Mouse (Mus musculus): ENCODE results near the gene Tctex1d4. TPM values are rescaled to one million over a fixed set of nuclear protein-coding genes. Genes with fewer than 3 reads are reported as not detected.

The Tctex1d4 gene
- polyA plus RNA-seq, 1 experiment from 2014 or later: 1.1 TPM

DNA sequence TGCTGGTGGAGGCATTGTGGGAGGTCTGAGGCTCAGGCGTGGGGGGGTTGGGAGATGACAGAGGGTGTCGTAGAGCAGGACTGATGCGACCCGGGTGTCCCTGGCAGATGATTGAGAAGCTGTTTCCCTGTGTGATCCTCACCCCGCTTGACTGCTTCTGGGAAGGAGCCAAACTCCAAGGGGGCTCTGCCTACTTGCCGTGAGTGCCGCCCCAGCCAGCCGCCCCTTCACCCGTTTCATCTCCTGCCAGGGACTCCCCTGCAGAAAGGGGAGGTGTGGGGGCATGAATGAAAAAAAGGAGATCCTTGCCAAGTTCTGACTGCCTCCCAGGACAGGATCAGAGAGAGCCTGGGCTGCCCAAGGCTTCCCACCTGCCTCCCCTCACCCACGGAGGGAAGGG lies 21.5 kb upstream of the Tctex1d4 start:
- no peak overlapping the region for H3K4me2 ChIP-seq
- ATAC-seq (ENCODE audit: low FRiP score, low read depth): no peak
- no peak overlapping the region for H3K27ac ChIP-seq (replicated peaks)
- no peak overlapping the region for H3K9ac ChIP-seq
- 0 out of 2 replicates have a peak, but pooled peaks cover 5% of the 10 kb centered on the region for H3K4me1 ChIP-seq (replicated peaks)
- 50% methylated on average over 10 of the region's 10 CpGs for WGBS
- H3K36me3 ChIP-seq: peaks cover 15% of the 10 kb centered on the region; the same call in 1 of the 2 replicates
- no peak overlapping the region for H3K4me3 ChIP-seq
- no peaks in the 10 kb centered on the region for H3K27me3 ChIP-seq
- no peaks in the 10 kb centered on the region for H3K9me3 ChIP-seq

DNA sequence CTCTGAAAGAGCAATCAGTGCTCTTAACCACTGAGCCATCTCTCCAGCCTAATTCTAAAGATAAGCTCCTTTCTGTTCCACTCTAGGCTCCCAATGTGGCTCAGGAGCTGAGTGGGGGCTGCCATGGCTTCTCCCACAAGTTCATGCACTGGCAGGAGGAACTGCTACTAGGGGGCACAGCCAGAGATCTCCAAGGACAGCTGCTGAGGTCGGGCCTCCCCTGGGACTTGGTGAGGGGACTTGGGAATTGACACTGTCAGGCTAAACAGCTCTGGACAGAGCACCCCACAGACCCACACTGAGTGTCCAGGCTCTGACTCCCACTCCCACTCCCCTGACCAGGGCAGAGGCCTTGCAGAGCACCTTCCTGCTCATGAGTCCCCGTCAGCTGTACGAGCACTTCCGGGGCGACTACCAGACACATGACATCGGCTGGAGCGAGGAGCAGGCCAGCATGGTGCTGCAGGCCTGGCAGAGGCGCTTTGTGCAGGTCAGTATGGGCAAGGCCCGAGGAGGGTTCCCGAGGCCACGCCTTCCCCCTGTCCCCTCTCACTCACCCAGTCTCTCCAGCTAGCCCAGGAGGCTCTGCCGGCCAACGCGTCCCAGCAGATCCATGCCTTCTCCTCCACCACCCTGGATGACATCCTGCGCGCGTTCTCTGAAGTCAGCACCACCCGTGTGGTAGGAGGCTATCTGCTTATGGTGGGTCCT lies 18.6 kb upstream of the Tctex1d4 start:
- Histone ChIP-seq H3K9me3 (no peaks in the 10 kb centered on the region), H3K27me3 (no peaks in the 10 kb centered on the region), H3K4me1 (replicated peaks) (0 out of 2 replicates have a peak, but pooled peaks cover 5% of the 10 kb centered on the region), H3K4me2 (no peak overlapping the region), H3K27ac (replicated peaks) (no peak overlapping the region), H3K9ac (no peak overlapping the region), H3K36me3 (peaks cover 35% of the 10 kb centered on the region), H3K4me3 (no peak overlapping the region)
- ATAC-seq (ENCODE audit: low FRiP score, low read depth): no peak
- WGBS: 85% methylated on average over 18 of the region's 18 CpGs

DNA sequence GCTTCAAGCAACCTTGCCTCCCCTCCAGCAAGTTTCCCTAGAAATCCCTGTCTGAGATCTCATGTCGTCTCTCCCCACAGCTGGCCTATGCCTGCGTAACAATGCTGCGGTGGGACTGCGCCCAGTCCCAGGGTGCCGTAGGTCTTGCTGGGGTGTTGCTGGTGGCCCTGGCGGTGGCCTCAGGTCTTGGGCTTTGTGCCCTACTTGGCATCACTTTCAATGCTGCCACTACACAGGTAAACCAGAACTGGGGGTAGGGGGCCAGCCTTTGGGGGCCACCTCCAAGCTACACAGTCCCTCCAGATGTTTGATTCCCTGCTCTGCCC lies 18.1 kb upstream of the Tctex1d4 start:
- no peak overlapping the region for H3K4me3 ChIP-seq
- H3K9me3 ChIP-seq: no peaks in the 10 kb centered on the region
- no peaks in the 10 kb centered on the region for H3K27me3 ChIP-seq
- no peak overlapping the region for H3K9ac ChIP-seq
- H3K4me1 ChIP-seq (replicated peaks): 0 out of 2 replicates have a peak, but pooled peaks cover 5% of the 10 kb centered on the region
- 98% methylated on average over 6 of the region's 6 CpGs for WGBS
- no peak overlapping the region for H3K27ac ChIP-seq (replicated peaks)
- ATAC-seq (ENCODE audit: low FRiP score, low read depth): no peak
- H3K4me2 ChIP-seq: no peak overlapping the region
- peaks cover 40% of the 10 kb centered on the region for H3K36me3 ChIP-seq

DNA sequence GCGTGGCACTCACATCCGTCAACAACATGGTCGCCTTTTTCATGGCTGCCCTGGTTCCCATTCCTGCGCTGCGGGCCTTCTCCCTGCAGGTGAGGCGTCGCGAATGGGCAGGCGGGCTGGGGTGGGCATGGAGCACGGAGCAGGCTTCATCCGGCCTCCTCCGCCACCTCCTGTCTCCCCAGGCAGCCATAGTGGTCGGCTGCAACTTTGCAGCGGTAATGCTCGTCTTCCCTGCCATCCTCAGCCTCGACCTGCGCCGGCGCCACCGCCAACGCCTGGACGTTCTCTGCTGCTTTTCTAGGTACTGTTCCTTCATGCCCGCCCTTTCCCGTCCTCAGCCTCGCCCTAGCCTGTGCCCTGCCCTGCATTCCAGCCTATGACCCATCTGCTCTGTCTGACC lies 17.3 kb upstream of the Tctex1d4 start:
- Histone ChIP-seq H3K4me2 (no peak overlapping the region), H3K27ac (replicated peaks) (no peak overlapping the region), H3K4me3 (no peak overlapping the region), H3K27me3 (no peaks in the 10 kb centered on the region), H3K4me1 (replicated peaks) (0 out of 2 replicates have a peak, but pooled peaks cover 5% of the 10 kb centered on the region), H3K9ac (no peak overlapping the region), H3K36me3 (peaks cover 40% of the 10 kb centered on the region), H3K9me3 (no peaks in the 10 kb centered on the region)
- ATAC-seq (ENCODE audit: low FRiP score, low read depth): no peak
- 91% methylated on average over 25 of the region's 25 CpGs for WGBS

DNA sequence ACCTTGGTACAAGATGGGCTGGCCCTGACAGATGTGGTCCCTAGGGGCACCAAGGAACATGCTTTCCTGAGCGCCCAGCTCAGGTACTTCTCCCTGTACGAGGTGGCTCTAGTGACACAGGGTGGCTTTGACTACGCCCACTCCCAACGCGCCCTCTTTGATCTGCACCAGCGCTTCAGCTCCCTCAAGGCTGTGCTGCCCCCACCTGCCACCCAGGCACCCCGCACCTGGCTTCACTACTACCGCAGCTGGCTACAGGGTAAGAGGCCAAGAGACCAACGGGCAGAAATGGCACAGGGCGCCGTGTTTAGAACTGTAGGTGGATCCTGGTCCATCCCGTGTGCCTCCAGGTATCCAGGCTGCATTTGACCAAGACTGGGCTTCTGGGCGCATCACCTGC lies 16.3 kb upstream of the Tctex1d4 start:
- Histone ChIP-seq H3K9me3 (no peaks in the 10 kb centered on the region), H3K36me3 (peaks cover 46% of the 10 kb centered on the region), H3K4me3 (no peak overlapping the region), H3K9ac (no peak overlapping the region), H3K4me2 (no peak overlapping the region), H3K4me1 (replicated peaks) (no peaks in the 10 kb centered on the region), H3K27me3 (no peaks in the 10 kb centered on the region), H3K27ac (replicated peaks) (no peak overlapping the region)
- no peak for ATAC-seq (ENCODE audit: low FRiP score, low read depth)
- WGBS: 93% methylated on average over 13 of the region's 13 CpGs

DNA sequence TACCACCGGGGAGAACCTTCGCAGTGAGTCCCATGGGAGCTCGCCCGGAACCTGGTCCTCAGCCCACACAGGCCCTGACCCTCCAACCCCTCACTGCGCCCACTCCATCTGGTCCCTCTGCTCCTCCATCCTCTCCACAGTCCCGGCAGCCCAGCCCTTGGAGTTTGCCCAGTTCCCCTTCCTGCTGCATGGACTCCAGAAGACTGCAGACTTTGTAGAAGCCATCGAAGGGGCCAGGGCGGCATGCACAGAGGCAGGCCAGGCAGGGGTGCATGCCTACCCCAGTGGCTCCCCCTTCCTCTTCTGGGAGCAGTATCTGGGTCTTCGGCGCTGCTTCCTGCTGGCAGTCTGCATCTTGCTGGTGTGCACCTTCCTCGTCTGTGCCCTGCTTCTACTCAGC lies 15.6 kb upstream of the Tctex1d4 start:
- WGBS: 90% methylated on average over 11 of the region's 11 CpGs
- H3K4me1 ChIP-seq (replicated peaks): no peaks in the 10 kb centered on the region

DNA sequence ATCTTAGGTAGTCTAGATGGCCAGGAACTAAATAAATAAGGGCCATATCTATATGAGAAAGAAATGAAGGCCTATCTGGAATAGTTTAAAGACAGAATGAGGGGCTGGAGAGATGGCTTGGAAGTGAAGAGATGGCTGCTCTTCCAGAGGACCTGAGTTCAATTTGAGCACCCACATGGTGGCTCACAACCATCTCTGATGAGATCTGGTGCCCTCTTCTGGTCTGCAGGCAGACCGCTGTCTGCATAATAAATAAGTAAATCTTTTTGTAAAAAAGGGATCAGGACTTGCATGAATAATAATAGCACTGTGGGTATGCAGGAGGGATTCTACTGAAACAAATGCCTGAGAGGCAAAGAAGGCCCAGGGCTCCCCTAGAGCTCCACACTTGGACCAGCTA lies 13.4 kb upstream of the Tctex1d4 start:
- Histone ChIP-seq H3K9ac (no peak overlapping the region), H3K27me3 (no peaks in the 10 kb centered on the region), H3K36me3 (peaks cover 45% of the 10 kb centered on the region), H3K4me1 (replicated peaks) (no peaks in the 10 kb centered on the region), H3K27ac (replicated peaks) (no peak overlapping the region), H3K9me3 (no peaks in the 10 kb centered on the region), H3K4me2 (no peak overlapping the region), H3K4me3 (no peak overlapping the region)
- 75% methylated on average over 1 of the region's 1 CpGs for WGBS
- ATAC-seq (ENCODE audit: low FRiP score, low read depth): no peak

More for the DNA sequence above, 15.6 kb upstream of the Tctex1d4 start:
- ATAC-seq (ENCODE audit: low FRiP score, low read depth): no peak
- H3K9me3 ChIP-seq: no peaks in the 10 kb centered on the region
- no peak overlapping the region for H3K9ac ChIP-seq
- no peak overlapping the region for H3K4me2 ChIP-seq
- no peaks in the 10 kb centered on the region for H3K27me3 ChIP-seq
- no peak overlapping the region for H3K27ac ChIP-seq (replicated peaks)
- peaks cover 46% of the 10 kb centered on the region for H3K36me3 ChIP-seq
- H3K4me3 ChIP-seq: no peak overlapping the region

DNA sequence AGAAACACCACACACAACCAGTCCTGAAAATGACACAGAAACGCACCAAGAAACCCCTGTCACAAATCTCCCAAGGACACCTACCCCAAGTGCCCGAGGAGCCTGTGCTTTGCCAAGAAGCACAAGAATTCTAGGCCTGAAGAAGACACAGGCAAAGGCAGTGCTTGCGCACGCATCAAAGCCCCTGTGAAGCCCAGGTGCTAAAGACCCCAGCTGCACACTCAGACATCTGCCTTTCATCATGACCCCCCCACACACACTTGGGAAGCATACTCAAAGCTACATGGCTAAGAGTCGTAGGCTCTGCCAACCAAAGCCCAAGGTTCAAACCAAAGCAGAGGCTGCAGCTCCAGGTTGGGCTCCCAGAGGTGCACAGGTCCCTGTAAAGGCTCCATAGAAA lies 11.0 kb upstream of the Tctex1d4 start:
- WGBS: 87% methylated on average over 5 of the region's 5 CpGs
- H3K4me3 ChIP-seq: no peak overlapping the region
- H3K9ac ChIP-seq: no peak overlapping the region
- no peak overlapping the region for H3K4me2 ChIP-seq
- peaks cover 7% of the 10 kb centered on the region for H3K4me1 ChIP-seq (replicated peaks)
- ATAC-seq (ENCODE audit: low FRiP score, low read depth): no peak
- no peaks in the 10 kb centered on the region for H3K9me3 ChIP-seq
- no peak overlapping the region for H3K27ac ChIP-seq (replicated peaks)
- H3K27me3 ChIP-seq: no peaks in the 10 kb centered on the region
- H3K36me3 ChIP-seq: peaks cover 26% of the 10 kb centered on the region

DNA sequence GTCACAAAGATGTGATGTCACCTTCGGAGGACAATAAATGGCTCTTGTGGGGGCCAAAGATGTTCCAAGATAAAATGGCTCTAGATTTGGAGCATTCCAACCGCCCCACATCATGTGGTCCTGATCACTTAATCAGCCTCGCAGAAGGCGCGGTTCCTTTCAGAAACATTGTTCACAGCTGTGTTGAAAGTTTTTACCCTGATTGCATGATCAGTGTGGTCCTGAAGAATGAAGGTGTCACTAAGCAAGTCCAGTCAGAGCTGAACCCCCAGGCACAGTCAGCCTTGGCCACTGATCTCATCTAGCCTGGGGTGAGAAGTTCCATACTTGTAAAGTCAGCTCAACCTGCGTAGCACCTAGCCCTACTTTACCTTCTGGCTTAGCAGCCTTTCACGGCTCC lies 8.7 kb upstream of the Tctex1d4 start:
- no peak for ATAC-seq (ENCODE audit: low FRiP score, low read depth)
- WGBS: 96% methylated on average over 7 of the region's 7 CpGs
- H3K4me1 ChIP-seq (replicated peaks): peaks cover 14% of the 10 kb centered on the region

DNA sequence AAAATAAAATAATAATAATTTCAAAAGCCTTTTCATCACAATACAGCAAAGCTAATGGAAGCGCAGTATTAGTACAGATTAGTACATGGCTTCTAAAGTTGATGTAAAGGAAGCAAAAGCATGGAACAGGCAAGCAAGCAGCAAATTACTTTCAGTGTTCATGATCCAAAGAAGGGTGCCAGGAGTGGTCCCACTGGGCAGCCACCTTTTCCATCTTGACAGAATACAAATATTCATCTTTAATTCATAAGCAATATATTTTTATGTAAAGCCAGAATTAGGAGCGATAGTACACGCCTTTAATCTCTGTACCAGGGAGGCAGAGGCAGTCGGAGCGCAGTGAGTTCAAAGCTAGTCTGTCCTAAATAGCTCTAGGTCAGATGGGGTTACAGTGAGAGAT lies 7.0 kb upstream of the Tctex1d4 start:
- ATAC-seq (ENCODE audit: low FRiP score, low read depth): no peak
- H3K9ac ChIP-seq: peak overlapping the region; percentile 84
- WGBS: 80% methylated on average over 5 of the region's 5 CpGs
- no peaks in the 10 kb centered on the region for H3K27me3 ChIP-seq
- peak overlapping the region; percentile 93 for H3K27ac ChIP-seq (replicated peaks)
- H3K4me2 ChIP-seq: peak overlapping the region; percentile 100
- peak overlapping the region; percentile 82 for H3K4me3 ChIP-seq
- peaks cover 18% of the 10 kb centered on the region for H3K4me1 ChIP-seq (replicated peaks)
- H3K36me3 ChIP-seq: peaks cover 4% of the 10 kb centered on the region; the same call in 1 of the 2 replicates
- H3K9me3 ChIP-seq: no peaks in the 10 kb centered on the region

More for the DNA sequence above, 8.7 kb upstream of the Tctex1d4 start:
- Histone ChIP-seq H3K27ac (replicated peaks) (no peak overlapping the region), H3K9ac (no peak overlapping the region), H3K9me3 (no peaks in the 10 kb centered on the region), H3K27me3 (no peaks in the 10 kb centered on the region), H3K4me3 (no peak overlapping the region), H3K36me3 (peaks cover 11% of the 10 kb centered on the region; the same call in 1 of the 2 replicates), H3K4me2 (no peak overlapping the region)

DNA sequence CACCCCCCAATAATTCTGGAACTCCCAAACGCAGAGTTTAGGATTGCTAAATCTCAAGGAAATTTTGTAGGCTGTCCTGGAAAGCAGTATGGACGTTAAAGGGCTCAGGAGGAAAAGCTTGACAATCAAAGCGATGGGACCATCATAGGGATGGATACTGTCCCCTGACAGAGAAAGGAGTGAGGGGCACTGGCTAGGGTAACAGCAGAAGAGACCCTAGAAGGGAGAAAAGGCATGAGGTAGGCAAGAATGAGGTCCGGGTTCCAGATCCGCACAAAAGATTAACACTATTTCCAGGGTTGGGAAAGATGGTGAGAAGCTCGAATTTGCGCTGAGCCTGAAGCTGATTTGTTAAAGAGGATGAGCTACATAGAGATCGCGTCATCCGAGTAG lies 6.5 kb upstream of the Tctex1d4 start:
- Histone ChIP-seq H3K4me2 (peak overlapping the region; percentile 100), H3K27ac (replicated peaks) (peak overlapping the region; percentile 93), H3K27me3 (no peaks in the 10 kb centered on the region), H3K9me3 (no peaks in the 10 kb centered on the region), H3K9ac (peak overlapping the region; percentile 84), H3K4me3 (peak overlapping the region; percentile 82), H3K36me3 (0 out of 2 replicates have a peak, but pooled peaks cover under 1% of the 10 kb centered on the region), H3K4me1 (replicated peaks) (peaks cover 22% of the 10 kb centered on the region)
- whole genome bisulfite sequencing: 5% methylated on average over 10 of the region's 10 CpGs
- ATAC-seq (ENCODE audit: low FRiP score, low read depth): no peak; the same call in 1 of the 2 replicates

DNA sequence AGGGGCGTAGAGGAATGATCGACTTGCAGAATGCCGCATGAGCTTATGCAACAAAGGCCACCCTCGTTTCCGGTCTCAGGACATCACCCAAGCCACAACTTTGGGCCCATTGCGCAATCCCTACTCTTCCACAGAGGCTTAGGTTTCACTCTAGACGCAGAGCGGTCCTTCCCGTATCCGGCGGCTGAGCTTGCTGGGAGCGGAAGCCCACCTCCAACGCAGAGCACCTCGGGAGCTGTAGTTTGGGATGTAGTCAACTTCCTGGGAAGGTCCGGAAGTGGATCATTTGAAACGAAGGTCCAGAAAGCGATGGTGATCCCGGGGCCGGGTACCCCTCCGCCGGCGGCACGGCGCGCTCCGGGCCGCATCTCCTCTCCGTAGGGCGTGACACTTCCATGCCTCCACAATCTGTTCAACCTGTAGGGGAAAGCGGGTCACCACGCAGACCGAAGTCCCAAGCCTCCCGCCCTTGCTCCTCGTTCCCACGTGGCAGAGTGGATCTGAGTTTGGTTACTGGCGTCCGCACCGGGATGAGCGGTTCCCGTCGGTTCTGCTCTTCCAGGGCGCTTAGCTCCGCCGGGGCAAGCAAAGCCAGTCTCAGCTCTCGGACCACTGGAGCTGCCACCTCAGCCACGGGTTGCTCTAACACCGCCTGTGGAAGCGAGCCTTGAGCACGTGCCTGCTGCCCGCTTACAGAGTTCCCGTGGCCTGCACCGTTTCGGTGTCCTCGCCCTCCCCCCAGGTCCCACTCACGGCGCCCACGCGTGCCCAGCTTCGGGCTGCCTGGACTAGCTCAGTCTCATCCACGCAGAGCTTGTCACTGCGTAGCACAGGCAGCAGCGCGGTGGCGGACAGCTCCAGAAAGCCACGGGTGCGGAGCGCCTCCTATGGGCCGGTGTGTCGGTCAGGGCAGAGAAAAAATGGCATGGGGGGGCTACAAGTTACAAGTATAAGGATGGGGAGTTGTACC lies 5.9 kb upstream of the Tctex1d4 start:
- Histone ChIP-seq H3K4me2 (peak overlapping the region; percentile 100), H3K9ac (peak overlapping the region; percentile 84), H3K27ac (replicated peaks) (peak overlapping the region; percentile 93), H3K27me3 (no peaks in the 10 kb centered on the region), H3K36me3 (no peaks in the 10 kb centered on the region), H3K4me1 (replicated peaks) (peaks cover 29% of the 10 kb centered on the region), H3K4me3 (peak overlapping the region; percentile 82), H3K9me3 (no peaks in the 10 kb centered on the region)
- ATAC-seq (ENCODE audit: low FRiP score, low read depth): peak; percentile 95
- under 1% methylated on average over 69 of the region's 69 CpGs for WGBS
